Mouse (Mus musculus): ENCODE data around the gene Ikbke.

Gene Ikbke

DNA sequence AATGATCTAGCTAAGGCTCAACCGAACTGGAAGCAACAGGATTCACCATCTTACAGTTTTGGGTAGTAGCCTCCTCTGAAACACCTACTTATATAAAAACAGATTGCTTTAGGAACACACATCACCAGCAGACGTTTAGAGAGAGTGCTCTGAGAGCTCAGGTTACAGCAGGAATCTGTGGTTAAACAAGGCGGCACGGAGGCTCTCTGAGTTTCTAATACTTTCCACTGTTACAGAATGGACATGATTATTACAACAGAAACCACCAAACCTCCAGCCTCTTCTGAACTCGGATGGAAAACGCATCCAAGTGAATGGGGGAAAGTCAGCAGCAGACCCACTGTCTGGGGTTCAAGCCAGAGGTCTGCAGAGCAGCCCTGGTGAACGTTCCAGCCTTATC lies 43.3 kb downstream of the Ikbke start:
- no peak for DNase-seq

GRCm38 (mm10) chr1:131233527-131233926 lies 45.9 kb downstream of the Ikbke start:
- no peak for DNase-seq

GRCm38 (mm10) chr1:131228659-131229058 lies 50.7 kb downstream of the Ikbke start:
- no peak for DNase-seq

DNA sequence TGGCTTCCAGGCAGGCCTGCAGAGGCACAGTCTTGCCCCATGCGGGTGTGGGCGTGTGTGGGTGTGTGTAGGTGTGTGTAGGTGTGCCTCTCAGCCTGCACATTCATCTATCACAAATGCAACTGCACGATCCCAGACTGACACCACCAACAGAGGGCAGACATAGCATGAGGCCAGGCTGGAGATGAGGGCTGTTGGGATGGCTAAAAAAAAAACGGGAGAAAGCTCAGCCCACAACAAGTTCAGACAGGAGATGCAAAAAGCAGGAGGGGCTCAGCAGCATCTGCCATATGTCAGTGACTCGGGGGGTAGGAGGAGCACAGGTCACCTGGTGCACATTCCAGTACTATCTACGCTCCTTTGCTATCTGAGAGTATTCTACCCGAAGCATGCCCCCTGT lies 51.2 kb downstream of the Ikbke start:
- DNase-seq, result no peak

- no peak for DNase-seq
Measured at GRCm38 (mm10) chr1:131224848-131225471, 54.4 kb downstream of the Ikbke start.

GRCm38 (mm10) chr1:131223345-131223744 lies 56.1 kb downstream of the Ikbke start:
- DNase-seq, result no peak

GRCm38 (mm10) chr1:131221822-131222590 lies 57.4 kb downstream of the Ikbke start:
- DNase-seq, result no peak

GRCm38 (mm10) chr1:131218933-131219332 lies 60.5 kb downstream of the Ikbke start:
- no peak for DNase-seq

- DNase-seq, result no peak
Measured at GRCm38 (mm10) chr1:131213361-131213760, 66.0 kb downstream of the Ikbke start.

- no peak for DNase-seq
Measured at GRCm38 (mm10) chr1:131212956-131213355, 66.5 kb downstream of the Ikbke start.

DNA sequence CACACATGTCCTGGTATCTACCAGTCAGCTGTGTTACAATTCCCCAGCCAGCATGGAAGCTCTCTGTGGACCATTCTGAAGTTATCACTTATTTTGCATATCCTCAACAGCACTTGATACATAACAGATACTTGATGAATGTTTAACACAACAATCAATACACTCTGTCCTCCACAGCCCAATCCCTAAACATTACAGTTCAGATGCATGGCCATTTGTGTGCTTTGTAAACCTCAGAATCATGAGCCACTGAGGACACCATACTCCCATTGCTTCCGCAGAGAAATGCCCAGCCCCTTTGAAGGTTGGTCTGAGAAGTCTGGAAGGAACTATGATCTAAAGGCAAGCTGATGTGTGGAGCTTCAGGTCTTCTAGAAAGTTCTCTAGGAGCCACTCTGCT lies 67.8 kb downstream of the Ikbke start:
- DNase-seq, result no peak

DNA sequence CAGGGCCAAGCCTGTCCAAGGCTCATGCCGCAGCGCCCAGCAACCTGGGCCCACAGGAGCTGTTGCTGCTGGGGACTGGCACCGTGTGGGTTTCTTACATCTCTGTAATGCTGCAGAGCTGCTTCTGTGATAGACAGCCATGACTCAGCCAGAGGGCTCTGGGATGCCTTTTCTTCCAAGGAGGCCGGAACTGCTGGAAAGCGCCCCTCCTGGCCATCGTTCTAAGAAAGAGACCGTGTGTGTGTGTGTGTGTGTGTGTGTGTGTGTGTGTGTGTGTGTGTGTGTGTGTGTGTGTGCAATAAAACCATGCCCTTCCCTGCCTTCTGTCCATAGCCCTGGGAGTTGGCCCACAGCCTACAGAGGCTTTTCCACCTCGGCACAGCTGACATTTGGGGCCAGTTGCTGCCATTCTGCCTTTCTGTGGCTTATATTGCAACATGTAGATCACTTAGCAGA lies 69.4 kb downstream of the Ikbke start:
- DNase-seq, result peak; percentile 55

GRCm38 (mm10) chr1:131208800-131209199 lies 70.6 kb downstream of the Ikbke start:
- DNase-seq, result no peak

GRCm38 (mm10) chr1:131208081-131208480 lies 71.3 kb downstream of the Ikbke start:
- no peak for DNase-seq

DNA sequence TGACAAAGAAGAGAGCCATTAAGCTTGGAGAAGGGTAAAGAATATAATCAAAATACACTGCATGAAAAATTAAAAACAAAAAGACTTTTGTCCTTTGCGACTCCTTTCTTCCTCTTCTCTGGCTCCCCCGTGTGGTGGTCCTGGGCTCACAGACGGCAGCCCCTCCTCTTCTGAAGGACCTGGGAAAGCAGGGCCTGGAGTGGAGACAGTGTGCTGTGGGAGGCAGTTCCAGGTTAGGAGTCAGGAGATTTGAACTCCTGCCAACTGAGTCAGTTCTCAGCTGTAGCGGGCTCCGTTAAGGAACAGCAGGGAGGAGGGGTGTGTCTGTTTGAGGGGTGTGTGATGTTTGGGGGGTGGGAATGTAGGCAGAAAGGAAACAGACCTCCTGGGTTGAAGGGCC lies 71.9 kb downstream of the Ikbke start:
- peak; percentile 36 for DNase-seq

GRCm38 (mm10) chr1:131206342-131206741 lies 73.1 kb downstream of the Ikbke start:
- no peak for DNase-seq

- DNase-seq, result no peak
Measured at GRCm38 (mm10) chr1:131204461-131204860, 74.9 kb downstream of the Ikbke start.
